Mouse (Mus musculus) heart, embryonic 11.5 days (tissue): ENCODE results near the gene Psg22. TPM values are rescaled to one million over a fixed set of nuclear protein-coding genes. Genes with fewer than 3 reads are reported as not detected.
"Not testable (repeated sequence)": the region's sequence is repeated elsewhere in the genome, so short reads cannot be mapped to it uniquely, and the experiment has no call there.

Experiments
- ATAC-seq: fragments of 200-750 bp; cut with Nextera tagmentation; replicated peaks from 2 replicates; pipeline ENCODE4 v1.8.0; 2017; ENCODE audit warnings: moderate library complexity; ENCODE audit not compliant: insufficient number of reproducible peaks, low FRiP score, low TSS enrichment
- H3K27ac ChIP-seq: fragments of 300-500 bp; sonication (generic); 2 replicates; pipeline ENCODE4 v1.5.1; 2014; ENCODE audit warnings: mild to moderate bottlenecking, low read depth, low read length
- H3K27me3 ChIP-seq: fragments of 300-500 bp; sonication (generic); 2 replicates; pipeline ENCODE4 v1.6.1; 2014; ENCODE audit warnings: mild to moderate bottlenecking, low read length, mixed read lengths; ENCODE audit not compliant: control insufficient read depth, insufficient read depth
- H3K36me3 ChIP-seq: fragments of 300-500 bp; sonication (generic); 2 replicates; pipeline ENCODE4 v1.6.1; 2014; ENCODE audit warnings: mild to moderate bottlenecking, low read length, moderate library complexity, mixed read lengths; ENCODE audit not compliant: control insufficient read depth, insufficient read depth
- H3K4me1 ChIP-seq: fragments of 300-500 bp; sonication (generic); 2 replicates; pipeline ENCODE4 v1.6.1; 2014; ENCODE audit warnings: low read length; ENCODE audit not compliant: control insufficient read depth, insufficient read depth
- H3K4me2 ChIP-seq: fragments of 300-500 bp; sonication (generic); 2 replicates; pipeline ENCODE4 v1.6.1; 2014; ENCODE audit warnings: mild to moderate bottlenecking, moderate library complexity
- H3K4me3 ChIP-seq: fragments of 300-500 bp; sonication (generic); 2 replicates; pipeline ENCODE4 v1.5.1; 2014; ENCODE audit warnings: low read depth, low read length
- H3K9ac ChIP-seq: fragments of 300-500 bp; sonication (generic); 2 replicates; pipeline ENCODE4 v1.6.1; 2014; ENCODE audit warnings: mild to moderate bottlenecking, low read depth, low read length, moderate library complexity
- H3K9me3 ChIP-seq: fragments of 300-500 bp; sonication (generic); replicated peaks from 2 replicates; pipeline ENCODE4 v1.6.1; 2016; ENCODE audit warnings: low read length; ENCODE audit not compliant: control insufficient read depth
- WGBS: fragments of 180-500 bp; shearing (Covaris S2); extraction: QIAGEN DNeasy Blood & Tissue Kit; methylation state at CpG from one replicate; pipeline ENCODE4 v1.1.7; 2014; ENCODE audit not compliant: insufficient replicate concordance; 5-methylcytosine and 5-hydroxymethylcytosine counted together
- polyA plus RNA-seq: library from polyadenylated mRNA; unstranded; fragments of >200 nt; fragmentation: Nextera tagmentation; extraction: Ambion mirVana; gene quantifications from 2 replicates; pipeline ENCODE4 v1.2.1, GENCODE M21; 2014

Gene Psg22
- polyA plus RNA-seq = not detected in 2 replicates

DNA sequence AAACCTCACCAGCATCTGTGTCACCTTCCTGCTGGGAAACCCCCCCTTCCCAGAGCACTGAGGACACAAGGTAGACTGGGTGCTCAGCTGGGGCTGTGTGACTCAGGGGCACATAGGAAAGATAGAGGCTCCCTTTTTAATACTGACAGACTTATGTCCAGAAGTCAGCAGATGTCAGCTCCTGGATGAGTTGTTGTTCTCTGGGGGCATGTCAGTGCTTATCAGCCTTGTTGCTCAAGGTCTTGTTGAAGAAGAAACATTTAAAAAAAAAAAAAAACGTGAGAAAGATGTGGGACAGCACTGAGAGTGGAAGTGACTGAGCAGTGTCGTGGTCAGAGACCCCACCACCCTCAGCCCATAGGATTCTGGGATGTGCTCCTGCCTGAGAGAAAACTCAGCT lies at the start of gene Psg22:
Psg22 (plus strand) TSS at position 301 of the 400 bp plus-strand sequence.
- no peaks in the 10 kb centered on the region for H3K4me1 ChIP-seq
- no peak within 1 kb of the TSS for H3K4me3 ChIP-seq
- no peaks in the 10 kb centered on the region for H3K27me3 ChIP-seq
- H3K27ac ChIP-seq = no peak within 1 kb of the TSS
- 39% methylated on average over 2 of the region's 2 CpGs for WGBS
- H3K4me2 ChIP-seq = no peak within 1 kb of the TSS
- no peaks in the 10 kb centered on the region for H3K36me3 ChIP-seq
- no peak within 1 kb of the TSS for H3K9ac ChIP-seq
- H3K9me3 ChIP-seq = no peaks in the 10 kb centered on the region
- ATAC-seq = no peak

- H3K4me3 ChIP-seq = no peak overlapping the region
- H3K9ac ChIP-seq = no peak overlapping the region
- no peaks in the 10 kb centered on the region for H3K27me3 ChIP-seq
- WGBS = 47% methylated on average over 2 of the region's 2 CpGs
- H3K4me2 ChIP-seq = no peak overlapping the region
- no peak for ATAC-seq
- no peaks in the 10 kb centered on the region for H3K36me3 ChIP-seq
- 0 out of 2 replicates have a peak, but pooled peaks cover 4% of the 10 kb centered on the region for H3K9me3 ChIP-seq
- no peaks in the 10 kb centered on the region for H3K4me1 ChIP-seq
- H3K27ac ChIP-seq = no peak overlapping the region
Observed at GRCm38 (mm10) chr7:18679772-18680171, 38.1 kb upstream of the Psg22 start.

DNA sequence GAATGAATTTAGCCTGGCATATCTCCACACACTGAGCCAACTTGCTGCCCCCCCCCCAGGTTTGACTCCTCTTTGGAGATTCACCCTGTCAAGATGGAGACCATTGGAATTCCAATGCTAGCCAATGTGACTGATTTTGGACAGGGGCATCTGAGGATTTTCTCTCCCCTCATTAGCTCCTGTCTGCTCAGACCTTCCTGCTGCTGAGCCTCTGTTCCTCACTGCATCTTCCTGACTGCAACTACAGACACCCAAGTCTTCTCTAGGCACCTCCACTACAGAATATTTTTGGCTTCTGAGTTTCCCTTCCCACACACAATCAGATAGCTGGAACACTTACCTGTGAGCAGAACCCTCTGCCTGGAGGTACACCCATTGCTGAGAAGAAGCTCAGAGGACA lies 32.3 kb upstream of the Psg22 start:
- H3K27ac ChIP-seq = no peak overlapping the region
- H3K4me3 ChIP-seq = no peak overlapping the region
- H3K4me2 ChIP-seq = no peak overlapping the region
- no peaks in the 10 kb centered on the region for H3K36me3 ChIP-seq
- no peaks in the 10 kb centered on the region for H3K27me3 ChIP-seq
- ATAC-seq = no peak
- H3K4me1 ChIP-seq = no peaks in the 10 kb centered on the region
- H3K9ac ChIP-seq = no peak overlapping the region
- no peaks in the 10 kb centered on the region for H3K9me3 ChIP-seq

DNA sequence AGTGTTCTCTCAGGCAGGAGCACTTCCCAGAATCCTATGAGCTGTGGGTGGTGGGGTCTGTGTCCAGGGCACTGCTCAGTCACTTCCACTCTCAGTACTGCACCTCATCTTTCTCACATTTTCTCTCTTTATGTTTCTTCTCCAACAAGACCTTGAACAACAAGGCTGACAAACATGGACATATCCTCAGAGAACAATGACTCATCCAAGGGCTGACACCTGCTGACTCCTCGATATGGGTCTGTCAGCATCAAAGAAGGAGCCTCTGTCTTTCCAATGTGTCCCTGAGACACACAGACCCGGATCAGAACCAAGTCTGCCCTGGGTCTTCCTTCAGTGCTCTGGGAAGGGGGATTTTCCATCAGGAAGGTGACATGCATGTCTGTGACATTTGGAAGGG lies 31.8 kb upstream of the Psg22 start, which contains the start of gene Psg20:
Psg20 (minus strand) TSS at position 101 of the 400 bp plus-strand sequence.
- H3K27ac ChIP-seq = no peak within 1 kb of the TSS
- H3K36me3 ChIP-seq = no peaks in the 10 kb centered on the region
- no peaks in the 10 kb centered on the region for H3K9me3 ChIP-seq
- H3K27me3 ChIP-seq = no peaks in the 10 kb centered on the region
- H3K4me2 ChIP-seq = no peak within 1 kb of the TSS
- no peak for ATAC-seq
- no peaks in the 10 kb centered on the region for H3K4me1 ChIP-seq
- H3K9ac ChIP-seq = no peak within 1 kb of the TSS
- no peak within 1 kb of the TSS for H3K4me3 ChIP-seq
- 74% methylated on average over 2 of the region's 2 CpGs for WGBS

- not testable (repeated sequence) for H3K27ac ChIP-seq, H3K27me3 ChIP-seq, H3K9me3 ChIP-seq, ATAC-seq, H3K4me3 ChIP-seq, H3K4me2 ChIP-seq, H3K4me1 ChIP-seq, H3K36me3 ChIP-seq, H3K9ac ChIP-seq
- 69% methylated on average over 4 of the region's 4 CpGs for WGBS
Observed at GRCm38 (mm10) chr7:18710331-18710730, 7.6 kb upstream of the Psg22 start.

- H3K36me3 ChIP-seq = no peaks in the 10 kb centered on the region
- H3K9ac ChIP-seq = no peak overlapping the region
- WGBS = 56% methylated on average over 1 of the region's 1 CpGs
- no peaks in the 10 kb centered on the region for H3K9me3 ChIP-seq
- no peaks in the 10 kb centered on the region for H3K4me1 ChIP-seq
- H3K27ac ChIP-seq = no peak overlapping the region
- no peak overlapping the region for H3K4me2 ChIP-seq
- H3K27me3 ChIP-seq = no peaks in the 10 kb centered on the region
- H3K4me3 ChIP-seq = no peak overlapping the region
- no peak for ATAC-seq
Observed at GRCm38 (mm10) chr7:18710846-18711245, 7.0 kb upstream of the Psg22 start.

- Histone ChIP-seq H3K27ac (no peak overlapping the region), H3K36me3 (no peaks in the 10 kb centered on the region), H3K4me1 (no peaks in the 10 kb centered on the region), H3K4me3 (no peak overlapping the region), H3K27me3 (no peaks in the 10 kb centered on the region), H3K4me2 (no peak overlapping the region), H3K9me3 (no peaks in the 10 kb centered on the region), H3K9ac (no peak overlapping the region)
- WGBS = 64% methylated on average over 4 of the region's 4 CpGs
- ATAC-seq = no peak
Observed at GRCm38 (mm10) chr7:18715546-18715945, 2.3 kb upstream of the Psg22 start.

GRCm38 (mm10) chr7:18724001-18724400 lies 6.1 kb downstream of the Psg22 start:
- no peak for ATAC-seq

DNA sequence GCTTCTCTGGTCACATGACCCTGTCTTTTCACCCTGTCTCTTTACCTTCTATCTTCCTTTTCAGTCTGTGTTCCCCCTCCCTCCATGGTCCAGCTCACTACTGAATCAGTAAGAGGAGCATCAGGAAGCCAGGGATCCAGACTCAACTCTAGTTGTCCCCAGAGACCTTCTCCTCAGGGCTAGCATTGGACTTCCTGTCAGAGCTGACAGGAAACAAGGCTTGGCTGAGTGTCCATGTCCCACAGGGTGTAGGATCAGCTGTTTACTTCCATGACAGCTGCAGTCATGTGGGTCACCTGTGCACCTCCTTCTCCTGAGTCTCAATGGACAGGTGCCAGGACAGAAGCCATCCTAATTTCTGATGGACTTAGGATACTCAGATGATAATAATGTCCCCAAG lies 8.0 kb downstream of the Psg22 start:
- H3K9me3 ChIP-seq, H3K4me3 ChIP-seq, H3K9ac ChIP-seq, H3K4me1 ChIP-seq, H3K4me2 ChIP-seq, H3K36me3 ChIP-seq, ATAC-seq, H3K27ac ChIP-seq, H3K27me3 ChIP-seq: not testable (repeated sequence)

More at GRCm38 (mm10) chr7:18724001-18724400, 6.1 kb downstream of the Psg22 start:
- Histone ChIP-seq H3K27me3 (no peaks in the 10 kb centered on the region), H3K36me3 (no peaks in the 10 kb centered on the region), H3K9me3 (no peaks in the 10 kb centered on the region), H3K4me3 (no peak overlapping the region), H3K4me2 (no peak overlapping the region), H3K27ac (no peak overlapping the region), H3K4me1 (no peaks in the 10 kb centered on the region), H3K9ac (no peak overlapping the region)
- WGBS = 78% methylated on average over 6 of the region's 6 CpGs
